Mouse (Mus musculus) spleen, postnatal 14 days (tissue): ENCODE data around the gene Hdac7.
A peak's percentile ranks its signal among the peaks of the same experiment; 100 is the strongest.

Experiments used
- DNase-seq, 2 experiments: peaks; one replicate each; pipeline ENCODE4 v3.0.0; 2021 to 2022; ENCODE audit warnings: low spot score in 2 of 2

Hdac7 gene

GRCm38 (mm10) chr15:97745331-97745730 lies 99.0 kb downstream of the Hdac7 start:
- DNase-seq = no peak

- peak in 1 of 2 experiments; percentile 57 for DNase-seq
These were observed 99.4 kb downstream of the Hdac7 start for GRCm38 (mm10) chr15:97744930-97745329.

- DNase-seq = no peak
These were observed 100.3 kb downstream of the Hdac7 start for GRCm38 (mm10) chr15:97743961-97744525.

- no peak for DNase-seq
These were observed 101.1 kb downstream of the Hdac7 start for GRCm38 (mm10) chr15:97743210-97743609.
